Mouse (Mus musculus) right cerebral cortex, adult 18-20 months (tissue): ENCODE measurements around the gene Nubpl.
A peak's percentile ranks its signal among the peaks of the same experiment; 100 is the strongest.
"Not testable (repeated sequence)": the region's sequence is repeated elsewhere in the genome, so short reads cannot be mapped to it uniquely, and the experiment has no call there.

Source experiments
- DNase-seq: peaks from one replicate; pipeline ENCODE4 v3.0.0; 2022; ENCODE audit warnings: mixed read lengths

Nubpl gene

DNA sequence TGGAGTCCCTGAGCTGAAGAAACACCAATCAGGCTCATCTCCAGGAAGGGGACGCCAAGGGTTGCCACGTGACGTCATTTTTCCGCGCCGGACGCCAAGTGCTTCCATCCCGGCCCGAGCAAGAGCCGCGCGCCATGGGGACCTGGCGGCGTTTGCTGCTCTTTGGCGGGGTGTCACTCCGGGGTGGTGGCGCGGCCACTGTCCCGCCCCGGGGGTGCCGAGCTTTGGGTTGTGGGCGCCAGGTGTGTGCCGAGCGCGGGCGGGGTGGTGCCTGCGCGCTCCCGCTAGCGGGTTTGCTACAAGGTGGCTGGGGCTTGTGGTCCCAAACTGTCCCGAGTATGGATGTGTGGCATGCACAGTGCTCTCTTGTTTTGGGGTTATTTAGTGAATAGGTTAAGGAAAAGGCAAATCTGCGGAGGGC lies at the start of gene Nubpl:
Gene Nubpl (plus strand): TSS at position 88 of the 421 bp plus-strand sequence.
- DNase-seq, result peak; percentile 95

DNA sequence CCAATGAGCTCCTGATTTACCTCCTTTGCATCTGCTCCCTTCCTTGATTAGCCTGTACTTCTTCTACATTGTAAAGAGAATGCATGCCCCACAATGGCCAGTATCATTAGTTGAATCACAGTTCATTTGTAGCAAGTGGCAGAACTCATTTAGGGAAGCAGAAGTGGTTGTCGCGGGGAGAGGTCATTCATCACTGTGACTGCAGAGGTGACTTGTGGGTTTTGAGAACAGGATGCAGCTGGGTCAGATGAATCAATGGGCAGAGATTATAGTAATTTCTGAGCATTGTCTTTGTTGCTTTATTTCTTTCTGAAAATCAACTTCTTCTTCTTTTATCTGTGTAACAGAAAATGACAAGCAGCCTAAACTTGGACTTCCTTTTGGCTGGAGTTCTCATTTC lies 48.2 kb upstream of the Nubpl start:
- no peak for DNase-seq

DNA sequence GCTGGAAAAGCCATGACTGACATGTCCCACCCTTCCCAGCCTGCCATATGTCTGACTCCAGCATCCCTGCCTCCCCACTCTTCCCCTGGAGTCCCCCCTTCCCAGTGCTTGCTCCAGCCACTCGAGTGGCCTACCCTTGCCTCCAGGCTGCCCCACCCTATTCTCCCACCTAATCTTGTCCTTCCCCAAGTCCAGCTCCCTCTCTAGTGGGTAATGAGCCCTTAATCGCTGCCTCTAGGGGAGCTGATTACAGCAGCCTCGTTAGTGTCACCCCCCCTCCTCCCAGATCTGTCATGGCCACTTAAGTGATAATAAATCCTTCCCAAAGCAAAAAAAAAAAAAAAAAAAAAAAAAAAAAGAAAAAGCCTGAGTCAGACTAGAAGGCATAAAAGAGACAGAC lies 18.2 kb upstream of the Nubpl start:
- not testable (repeated sequence) for DNase-seq

DNA sequence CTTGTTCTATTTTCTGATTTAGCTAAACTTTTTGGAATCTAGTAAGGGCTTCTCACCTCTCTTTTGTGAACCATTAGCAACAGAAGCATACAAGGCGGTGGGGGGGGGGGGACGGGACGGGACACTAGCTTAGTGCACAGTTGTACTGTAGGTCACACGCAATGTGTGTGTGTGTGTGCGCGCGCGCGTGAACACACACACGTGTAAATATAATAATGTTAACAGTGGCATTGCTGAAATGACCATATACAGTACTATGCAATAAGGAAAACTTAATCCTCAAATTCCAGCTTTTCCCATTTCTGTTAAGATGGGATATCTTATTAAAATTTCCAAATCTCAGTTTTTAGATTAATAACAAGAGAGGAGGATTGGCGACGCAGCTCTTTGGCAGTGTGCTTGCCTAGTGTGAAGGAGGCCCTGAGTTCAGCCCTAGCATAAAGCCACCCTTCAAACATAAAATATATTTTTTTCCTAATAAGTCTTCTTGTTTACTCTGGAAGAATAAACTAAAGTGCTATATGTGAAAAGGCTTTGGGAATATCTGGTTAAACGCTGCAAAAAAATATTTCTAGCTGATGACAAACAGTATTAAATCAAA lies 388 bp upstream of the Nubpl start:
- no peak for DNase-seq

DNA sequence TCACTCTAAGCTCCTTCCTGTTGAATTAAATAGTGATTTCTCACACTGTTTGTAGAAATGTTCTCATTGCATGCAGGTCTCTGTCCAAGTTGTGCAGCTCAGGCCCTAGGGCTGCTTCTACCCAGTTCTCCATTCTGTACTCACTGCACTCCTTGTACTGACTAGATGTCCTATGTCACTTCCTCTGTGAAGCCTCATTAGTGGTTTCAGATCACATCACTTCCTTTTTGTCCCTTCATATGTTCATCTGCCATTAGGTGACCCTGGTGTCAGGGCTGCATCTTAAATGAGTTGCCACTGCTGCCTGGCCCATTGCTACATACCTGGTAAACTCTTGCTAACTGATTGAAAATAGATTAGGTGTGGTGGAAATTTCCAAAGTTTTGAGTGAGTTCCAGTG lies 22.7 kb downstream of the Nubpl start:
- DNase-seq, result no peak

DNA sequence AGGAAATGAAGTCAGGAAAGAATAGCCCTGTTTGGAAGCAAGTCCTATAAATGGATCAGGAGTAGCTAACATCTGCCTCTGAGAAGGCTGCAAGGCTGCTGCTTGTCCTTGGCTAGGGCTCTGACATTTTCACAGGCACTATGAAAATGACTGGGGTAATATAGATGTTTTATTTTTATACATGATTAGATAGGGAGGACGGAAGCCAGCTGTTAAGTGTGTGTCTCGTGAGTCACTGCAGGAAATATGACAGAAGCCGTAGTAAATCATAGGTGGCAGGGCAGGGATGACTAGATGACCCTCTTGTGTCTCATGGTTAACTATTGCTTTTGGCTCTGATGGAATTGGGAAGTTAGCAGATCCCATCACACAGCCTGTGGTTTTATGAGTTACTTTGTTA lies 28.9 kb downstream of the Nubpl start:
- no peak for DNase-seq

DNA sequence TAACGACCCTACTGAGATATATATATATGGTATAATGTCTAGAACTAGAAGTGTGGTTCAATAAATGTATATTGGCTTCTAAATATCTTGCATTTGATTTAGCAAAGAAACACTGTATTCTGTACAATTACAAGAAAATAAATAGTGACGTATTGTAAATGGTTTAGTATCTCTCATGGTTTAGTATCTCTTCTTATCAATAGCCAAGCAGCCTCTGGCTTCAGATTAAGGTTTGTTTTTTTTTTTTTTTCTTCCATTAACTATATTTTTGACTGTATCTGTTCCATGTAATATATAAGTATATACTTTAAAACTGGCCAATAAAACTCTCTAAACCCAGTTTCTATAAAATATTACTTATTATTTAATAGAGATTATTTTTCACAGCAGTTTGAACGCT lies 31.5 kb downstream of the Nubpl start:
- no peak for DNase-seq

DNA sequence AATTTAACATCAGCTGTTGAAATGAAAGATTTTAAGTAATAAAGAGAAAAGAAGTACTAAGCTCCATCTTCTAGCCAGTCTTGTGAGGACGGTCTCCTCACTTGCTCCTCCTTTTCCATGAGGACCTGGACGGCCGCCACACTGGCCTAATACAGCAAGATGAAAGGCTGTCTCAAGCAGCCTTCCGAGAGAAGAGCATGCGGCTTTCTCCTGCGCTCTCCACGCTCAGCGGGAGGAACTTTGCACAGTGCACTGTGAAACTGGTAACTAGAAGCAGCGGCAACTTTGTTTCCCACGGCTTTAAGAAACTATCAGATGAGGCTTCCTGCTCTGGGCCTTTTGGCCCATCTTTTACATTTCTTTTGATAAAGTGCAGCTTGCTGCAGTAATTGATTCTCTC lies 34.7 kb downstream of the Nubpl start:
- no peak for DNase-seq

DNA sequence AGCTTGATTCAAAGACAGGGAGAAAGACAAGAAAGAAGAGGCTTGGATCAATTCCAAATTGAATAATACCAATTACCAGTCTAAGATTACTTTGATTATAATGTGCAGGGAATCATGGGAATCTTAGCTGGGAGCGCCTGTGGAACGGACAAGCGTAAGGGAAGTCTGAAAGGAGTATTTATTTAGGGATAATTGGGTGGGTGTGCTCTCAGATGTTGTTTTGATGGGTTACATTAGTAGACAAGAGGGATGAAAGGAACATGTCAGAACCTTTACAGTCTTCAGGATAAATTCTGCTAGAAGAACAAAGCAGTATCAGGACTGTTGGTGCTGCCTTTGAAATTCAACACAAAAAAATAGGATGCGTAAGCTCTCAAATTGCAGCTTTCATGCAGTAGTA lies 40.8 kb downstream of the Nubpl start:
- no peak for DNase-seq

DNA sequence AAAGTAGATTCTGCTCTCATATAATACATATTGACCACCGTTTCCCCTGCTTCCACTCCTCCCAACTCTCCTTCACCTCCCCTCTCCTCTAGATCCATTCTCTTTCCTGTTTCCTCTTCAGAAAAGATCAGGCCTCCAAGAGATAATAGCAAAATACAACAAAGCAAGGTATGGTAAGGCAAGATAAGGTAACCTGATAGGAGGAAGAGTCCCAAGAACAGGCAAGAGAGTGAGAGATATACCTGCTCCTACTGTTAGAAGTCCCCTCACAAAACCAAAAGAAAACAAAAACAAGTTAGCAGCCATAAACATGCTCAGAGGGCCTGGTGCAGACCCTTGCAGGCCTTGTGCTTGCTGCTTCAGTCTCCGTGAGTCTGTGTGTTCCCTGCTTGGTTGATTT lies 49.1 kb downstream of the Nubpl start:
- DNase-seq, result no peak

DNA sequence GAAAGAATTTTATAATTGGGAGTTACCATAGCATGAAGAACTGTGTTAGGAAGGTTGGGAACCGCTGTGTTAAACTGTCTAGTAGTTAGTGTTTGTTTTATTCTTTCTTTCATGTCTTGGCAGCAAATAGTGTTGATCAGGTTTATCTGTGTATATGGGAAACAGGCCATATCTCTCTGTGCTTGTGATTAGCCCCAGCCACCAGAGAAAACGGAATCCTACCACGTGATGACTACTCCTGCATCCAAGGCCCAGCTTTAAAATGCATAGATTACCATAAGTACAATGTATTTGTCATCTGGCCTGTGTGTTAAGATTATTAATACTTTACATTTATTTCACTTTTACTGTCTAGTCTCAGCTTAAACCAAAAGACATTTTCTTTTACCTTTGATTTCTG lies 51.9 kb downstream of the Nubpl start:
- DNase-seq, result no peak

DNA sequence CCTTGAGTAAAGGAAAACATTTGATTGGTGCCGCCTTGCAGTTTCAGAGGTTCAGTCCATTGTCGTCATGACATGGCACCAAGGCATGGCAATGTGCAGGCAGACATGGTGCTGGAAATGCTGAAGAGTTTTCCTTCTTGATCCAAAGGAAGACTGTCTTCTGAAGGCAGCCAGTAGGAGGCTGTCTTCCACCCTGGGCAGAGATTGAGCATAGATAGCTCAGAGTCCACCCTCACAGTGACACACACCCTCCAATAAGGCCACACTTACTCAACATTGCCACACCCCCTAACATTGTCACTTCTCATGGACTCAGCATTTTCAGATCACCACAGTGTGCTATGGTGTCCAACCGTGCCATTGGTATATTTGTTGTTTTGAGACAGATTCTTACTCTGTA lies 54.5 kb downstream of the Nubpl start:
- DNase-seq, result no peak

DNA sequence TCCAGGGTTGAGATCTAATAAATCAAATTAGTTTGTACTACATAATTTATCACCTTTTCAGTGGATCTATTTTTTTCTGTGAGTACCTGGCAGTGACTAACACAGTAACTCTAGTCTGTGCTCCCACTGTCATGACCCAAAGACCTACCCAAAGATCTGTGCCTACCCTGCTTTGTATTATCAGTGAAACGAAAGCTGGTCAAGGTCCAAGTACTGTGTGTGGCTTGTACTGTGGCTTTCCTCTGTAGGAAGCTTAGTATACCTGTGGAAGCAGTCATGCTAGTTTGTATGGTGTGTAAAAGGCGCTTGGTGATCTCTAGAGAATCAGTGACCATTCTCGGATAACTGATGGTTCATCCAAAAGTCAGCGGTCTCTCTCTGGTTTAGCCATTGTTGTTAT lies 57.4 kb downstream of the Nubpl start:
- DNase-seq, result no peak

DNA sequence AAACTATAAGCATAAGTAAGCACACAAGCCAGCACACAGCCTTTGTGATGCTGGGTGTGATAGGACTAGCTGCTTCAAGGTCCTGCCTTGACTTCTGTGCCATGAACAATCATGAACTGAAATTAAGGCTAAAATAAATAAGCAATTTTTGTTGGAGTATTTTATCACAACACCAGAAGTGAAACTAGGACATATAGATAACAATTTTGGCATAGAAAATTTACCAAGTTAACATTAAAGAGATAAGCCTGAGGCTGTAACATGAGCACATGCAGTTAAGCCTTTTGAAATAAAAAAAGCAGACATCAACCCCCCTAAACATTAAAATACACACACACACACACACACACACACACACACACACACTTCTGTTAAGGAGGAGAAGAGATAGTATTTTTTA lies 66.9 kb downstream of the Nubpl start:
- DNase-seq, result no peak

DNA sequence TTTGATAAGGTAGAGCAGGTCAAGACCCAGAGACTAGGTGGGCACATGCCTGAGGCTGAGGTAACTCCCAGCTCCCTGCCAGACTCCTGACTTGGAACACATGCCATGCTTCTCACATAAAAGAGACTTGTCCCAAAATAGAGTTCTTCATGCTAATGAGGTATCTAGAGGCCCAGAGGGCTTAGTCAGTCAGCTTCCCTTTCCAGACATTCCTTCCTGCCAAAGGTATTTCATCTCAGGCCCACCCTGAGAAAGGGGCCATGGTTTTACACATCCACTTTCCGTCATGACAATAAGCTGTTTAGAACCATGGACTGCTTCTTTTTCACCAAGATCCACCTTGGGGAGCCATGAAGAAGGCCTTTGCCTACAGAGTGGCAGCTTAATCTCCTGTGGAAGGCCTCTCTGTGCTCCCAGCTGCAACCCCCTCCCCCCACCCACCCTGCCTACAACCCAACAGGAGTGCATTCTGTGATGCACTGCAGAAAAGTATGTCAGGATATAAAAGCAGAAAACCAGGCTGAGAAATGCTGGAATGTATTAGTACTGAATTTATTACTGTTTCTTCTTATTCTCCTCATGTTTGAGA lies 88.8 kb downstream of the Nubpl start:
- no peak for DNase-seq

DNA sequence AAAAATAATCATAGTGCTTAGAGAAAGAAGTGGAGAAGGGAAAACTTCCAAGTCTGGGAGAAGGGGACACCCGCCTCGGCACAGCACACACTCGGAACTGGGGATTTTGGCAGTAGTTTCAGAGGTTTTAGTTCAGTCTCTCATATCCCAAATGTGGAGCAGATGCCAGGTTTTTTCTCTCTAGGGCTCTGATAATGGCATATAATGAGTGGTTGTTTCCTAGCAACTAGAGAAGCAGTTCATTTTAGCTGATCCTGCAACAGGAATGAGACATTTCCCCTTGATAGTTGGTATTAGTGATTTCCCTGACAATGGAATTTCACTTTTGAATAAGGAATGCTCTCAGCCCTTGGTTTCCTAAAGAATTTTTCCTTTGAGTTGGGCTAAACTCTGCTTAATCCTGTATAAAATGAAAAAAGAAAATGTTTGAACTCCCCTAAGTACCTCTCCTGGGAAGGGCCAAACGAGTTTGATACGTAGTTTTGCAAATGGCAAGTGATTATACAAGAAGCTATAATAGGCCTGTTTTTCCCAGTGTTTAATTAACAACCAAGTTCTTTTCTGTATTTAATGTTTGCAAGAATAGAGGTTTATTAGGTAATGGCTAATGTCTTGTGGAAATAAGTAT lies 89.5 kb downstream of the Nubpl start:
- DNase-seq, result peak; percentile 26

DNA sequence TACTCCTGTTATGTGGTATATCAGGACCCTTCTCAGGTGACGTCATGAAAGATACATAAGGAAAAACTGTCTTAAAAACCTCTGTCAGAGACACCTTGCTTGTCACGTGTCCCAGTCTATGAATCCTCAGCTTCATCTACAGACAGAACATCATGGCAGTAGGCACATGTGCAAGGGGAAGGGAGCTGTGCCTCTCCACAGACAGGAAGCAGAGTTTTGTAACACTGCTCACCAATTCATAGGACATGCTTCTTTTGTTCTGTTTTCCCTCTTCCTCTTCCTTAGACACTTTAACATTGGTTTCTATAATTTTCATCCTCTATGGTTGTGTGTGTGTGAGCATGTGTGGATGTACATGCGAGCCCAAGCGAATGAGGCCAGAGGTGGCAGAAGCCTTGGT lies 100.9 kb downstream of the Nubpl start:
- no peak for DNase-seq

DNA sequence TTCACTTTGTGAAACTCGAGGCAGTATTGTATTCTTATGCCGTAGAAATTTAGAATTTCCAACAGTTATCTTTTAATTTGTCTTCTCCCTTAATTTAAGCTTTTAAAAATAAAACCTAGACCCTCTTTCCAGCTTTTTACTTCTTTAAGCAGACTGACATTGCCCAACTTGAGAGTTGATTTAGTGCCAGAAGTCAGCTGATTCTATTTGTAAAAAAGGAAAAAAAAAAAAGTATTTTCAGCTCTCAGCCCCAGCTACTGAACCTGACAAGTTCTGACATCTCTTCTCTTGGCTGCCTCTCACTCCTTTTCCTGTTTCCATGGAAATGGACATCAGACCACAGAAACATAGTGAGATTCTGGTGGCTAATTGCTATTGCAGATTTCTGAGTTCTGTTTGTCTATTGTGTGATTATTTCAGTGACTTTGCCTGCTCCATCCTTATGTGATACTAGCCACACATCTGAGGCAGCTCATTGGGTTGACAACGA lies 111.6 kb downstream of the Nubpl start:
- DNase-seq, result no peak

DNA sequence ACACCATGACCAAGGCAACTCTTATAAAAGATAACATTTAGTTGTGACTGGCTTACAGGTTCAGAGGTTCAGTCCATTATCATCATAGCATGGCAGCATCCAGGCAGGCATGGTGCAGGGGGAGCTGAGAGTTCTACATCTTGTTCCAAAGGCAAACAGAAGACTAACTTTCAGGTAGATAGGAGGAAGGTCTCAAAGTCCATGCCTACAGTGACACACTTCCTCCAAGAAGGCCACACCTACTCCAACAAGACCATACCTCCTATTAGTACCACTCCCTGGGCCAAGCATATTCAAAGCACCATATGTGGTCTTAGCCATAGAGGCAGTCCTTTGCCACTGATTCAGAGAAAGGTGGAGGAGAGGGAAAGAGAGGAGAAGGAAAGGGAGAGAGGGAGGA lies 113.6 kb downstream of the Nubpl start:
- DNase-seq, result no peak

DNA sequence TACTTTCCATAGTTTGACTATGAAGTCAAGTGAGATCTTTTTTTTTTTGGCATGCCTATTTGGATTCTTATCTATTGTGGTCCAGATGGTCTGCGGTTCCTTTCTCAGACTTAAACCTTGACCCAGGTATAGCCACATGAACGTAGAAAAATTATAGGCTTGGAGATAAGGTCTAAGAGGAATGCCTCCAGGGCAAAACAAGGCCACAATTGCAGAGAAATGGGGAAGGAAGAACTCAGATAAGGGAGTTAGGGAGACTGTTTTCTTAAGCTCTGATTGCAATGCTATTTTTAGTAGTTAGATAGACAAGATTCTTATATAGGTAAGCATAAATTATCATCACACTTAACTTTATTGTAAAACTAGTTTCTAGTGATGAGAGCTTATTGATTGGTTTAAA lies 117.3 kb downstream of the Nubpl start:
- DNase-seq, result no peak

DNA sequence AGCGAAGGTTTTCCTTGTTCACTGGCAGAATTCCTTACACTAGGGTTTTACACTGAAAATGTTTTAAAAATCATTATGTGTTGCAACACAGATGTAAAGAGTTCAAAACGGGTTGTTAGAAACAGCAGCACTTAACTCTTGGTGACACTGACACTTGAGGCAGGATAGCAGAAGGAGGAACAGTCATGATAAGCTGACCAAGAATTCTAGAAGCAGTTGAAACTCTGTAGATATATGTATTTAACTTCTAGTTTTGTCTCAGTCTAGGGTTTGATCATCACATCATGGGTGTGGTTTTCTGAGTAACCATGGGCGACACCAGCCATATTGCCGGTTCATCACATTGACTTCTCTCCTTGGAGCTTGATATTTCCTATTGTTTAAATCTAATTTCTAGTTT lies 127.4 kb downstream of the Nubpl start:
- no peak for DNase-seq

DNA sequence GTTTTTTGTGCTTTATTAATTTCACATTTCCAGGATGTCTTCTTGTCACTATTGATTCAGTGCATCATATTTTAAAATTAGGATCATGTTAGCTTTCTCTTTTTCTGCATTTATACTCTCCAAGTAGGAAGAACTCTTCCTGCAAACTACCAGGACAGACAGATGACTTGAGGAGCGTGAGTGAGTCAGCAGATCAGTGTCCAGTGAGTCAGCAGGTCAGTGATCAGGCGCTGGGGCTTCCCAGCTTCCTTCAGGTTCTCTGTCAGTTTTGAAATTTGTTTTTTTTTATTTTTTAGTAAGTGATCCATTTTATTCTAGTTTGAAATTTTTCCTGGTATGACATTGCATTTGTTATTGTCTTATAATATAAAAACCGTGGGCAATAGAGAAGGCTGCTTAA lies 131.2 kb downstream of the Nubpl start:
- no peak for DNase-seq

DNA sequence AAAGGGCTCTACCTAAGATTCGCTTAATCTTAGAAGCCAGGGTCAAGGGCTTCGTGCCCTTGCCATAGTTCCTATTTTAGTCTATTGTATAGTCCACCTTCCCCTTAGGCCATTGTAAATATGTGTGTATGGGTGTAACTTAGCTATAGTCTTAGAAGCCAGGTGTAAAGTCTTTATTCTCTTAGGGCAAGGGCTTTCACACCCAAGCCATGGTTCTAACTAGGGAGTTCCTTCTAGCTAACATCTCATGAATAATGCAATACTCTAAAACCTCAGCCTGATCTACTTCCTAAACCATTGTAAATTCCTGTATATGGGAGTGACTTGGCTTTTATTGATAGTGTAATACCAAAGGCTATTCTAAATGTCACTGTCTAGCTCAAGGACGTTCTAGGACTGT lies 134.4 kb downstream of the Nubpl start:
- not testable (repeated sequence) for DNase-seq

DNA sequence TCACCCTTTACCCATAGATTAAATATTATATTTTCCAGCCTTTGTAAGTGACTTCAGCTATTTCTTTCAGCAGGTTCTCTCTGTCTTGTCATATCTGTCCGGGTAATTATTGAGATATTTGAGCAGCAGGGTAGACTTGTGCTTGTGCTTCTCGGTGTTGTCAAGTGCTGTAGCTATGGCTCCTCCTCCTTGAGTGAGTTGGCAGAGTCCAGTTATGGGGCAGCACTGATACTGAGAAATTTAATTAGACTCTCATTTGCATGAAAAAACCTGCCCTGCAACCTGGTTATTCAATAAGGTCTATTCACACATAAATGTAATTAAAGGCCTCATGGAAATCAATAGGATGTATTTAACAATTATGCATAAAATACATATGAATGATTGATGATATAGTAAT lies 145.2 kb downstream of the Nubpl start:
- DNase-seq, result no peak

DNA sequence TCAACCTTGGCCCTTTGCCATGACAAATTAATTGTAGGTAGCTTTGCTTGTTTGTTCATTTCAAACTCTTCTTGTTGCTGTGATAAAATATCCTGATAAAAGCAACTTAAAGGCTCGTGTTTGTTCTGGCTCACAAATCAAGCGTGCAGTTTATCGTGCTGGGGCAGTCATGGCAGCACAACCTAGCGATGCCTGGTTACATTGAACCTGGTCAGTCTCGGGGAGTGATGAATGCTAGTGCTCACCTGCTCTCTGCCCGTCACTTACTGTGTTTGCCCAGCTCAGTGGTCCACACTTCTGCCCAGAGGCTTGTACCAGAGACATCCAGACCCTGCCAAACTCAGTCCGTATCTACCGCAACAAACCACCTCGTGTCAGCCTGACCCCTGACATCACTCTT lies 149.9 kb downstream of the Nubpl start:
- DNase-seq, result no peak
